8 mouse cellular contexts compared by ENCODE assay signal in genomic region chr3:84731403-84732015, GRCm38 (mm10).
DNase-seq lines count a peak whose midpoint lies in the region; ATAC-seq lines count a peak whose summit lies in the region.

No protein-coding gene starts in this region.

- H3K9ac ChIP-seq in heart, embryonic 15.5 days = 0 out of 2 replicates have a peak overlapping the region, but pooled peaks have one; percentile 34
- H3K9ac ChIP-seq in hindbrain, embryonic 11.5 days (ENCODE audit: low read depth, low read length) = peak overlapping the region; percentile 52; the same call in 1 of the 2 replicates
- no peak overlapping the region for H3K9ac ChIP-seq in midbrain, embryonic 13.5 days (replicated peaks)

- 22% methylated on average over 9 of the region's 9 CpGs for WGBS in heart, embryonic 15.5 days
- 12% methylated on average over 9 of the region's 9 CpGs for WGBS in hindbrain, embryonic 11.5 days
- WGBS in midbrain, embryonic 13.5 days = 11% methylated on average over 9 of the region's 9 CpGs

- H3K4me2 ChIP-seq in heart, embryonic 15.5 days = peak overlapping the region; percentile 62
- peak overlapping the region; percentile 44; the same call in 1 of the 2 replicates for H3K4me2 ChIP-seq in hindbrain, embryonic 11.5 days (replicated peaks; ENCODE audit: low read depth, low read length)
- H3K4me2 ChIP-seq in midbrain, embryonic 13.5 days (replicated peaks) = peak overlapping the region; percentile 52

- H3K36me3 ChIP-seq in heart, embryonic 15.5 days = no peaks in the 10 kb centered on the region
- no peaks in the 10 kb centered on the region for H3K36me3 ChIP-seq in hindbrain, embryonic 11.5 days (ENCODE audit: control insufficient read depth, insufficient read depth, low read length)
- no peaks in the 10 kb centered on the region for H3K36me3 ChIP-seq in midbrain, embryonic 13.5 days

- H3K4me3 ChIP-seq in heart, embryonic 15.5 days = peak overlapping the region; percentile 36
- H3K4me3 ChIP-seq in hindbrain, embryonic 11.5 days (ENCODE audit: low read depth, low read length) = peak overlapping the region; percentile 22; the same call in 1 of the 2 replicates
- peak overlapping the region; percentile 23 for H3K4me3 ChIP-seq in midbrain, embryonic 13.5 days (replicated peaks)

- H3K27me3 ChIP-seq in heart, embryonic 15.5 days = no peaks in the 10 kb centered on the region
- H3K27me3 ChIP-seq in hindbrain, embryonic 11.5 days (ENCODE audit: control insufficient read depth, insufficient read depth, low read length) = 0 out of 2 replicates have a peak, but pooled peaks cover 4% of the 10 kb centered on the region
- H3K27me3 ChIP-seq in midbrain, embryonic 13.5 days = peaks cover 66% of the 10 kb centered on the region

- no peak for DNase-seq in heart, adult 8-10 months (ENCODE audit: low spot score)
- DNase-seq in brain, adult 2 months (ENCODE audit: low read depth, low spot score) = peak; percentile 31
- DNase-seq in hindbrain, embryonic 11.5 days (ENCODE audit: low spot score) = no peak
- DNase-seq in gastrocnemius, postnatal 10 days = no peak

- no peak for ATAC-seq in heart, embryonic 15.5 days (replicated peaks; ENCODE audit: insufficient number of reproducible peaks, insufficient read depth, low FRiP score, low read depth)
- 0 out of 2 replicates have a peak, but pooled peaks have one; percentile 15 for ATAC-seq in hindbrain, embryonic 11.5 days (ENCODE audit: low FRiP score)
- ATAC-seq in midbrain, embryonic 13.5 days = peak; percentile 18; the same call in 1 of the 2 replicates
- ATAC-seq in erythroid progenitor cell, adult 5-6 weeks (replicated peaks; ENCODE audit: low FRiP score, poor library complexity, severe bottlenecking) = no peak
- ATAC-seq in megakaryocyte-erythroid progenitor cell, adult 5-6 weeks (replicated peaks; ENCODE audit: low FRiP score, low TSS enrichment, poor library complexity, severe bottlenecking) = no peak

- H3K9me3 ChIP-seq in heart, embryonic 15.5 days (replicated peaks) = no peaks in the 10 kb centered on the region
- no peaks in the 10 kb centered on the region for H3K9me3 ChIP-seq in hindbrain, embryonic 11.5 days (ENCODE audit: control insufficient read depth, low read length)
- H3K9me3 ChIP-seq in midbrain, embryonic 13.5 days = no peaks in the 10 kb centered on the region

- no peak overlapping the region for H3K27ac ChIP-seq in heart, embryonic 15.5 days
- 0 out of 2 replicates have a peak overlapping the region, but pooled peaks have one; percentile 34 for H3K27ac ChIP-seq in hindbrain, embryonic 11.5 days (ENCODE audit: low read depth, low read length)
- peak overlapping the region; percentile 82 for H3K27ac ChIP-seq in midbrain, embryonic 13.5 days

- H3K4me1 ChIP-seq in heart, embryonic 15.5 days (replicated peaks) = peaks cover 14% of the 10 kb centered on the region
- peaks cover 4% of the 10 kb centered on the region; the same call in 1 of the 2 replicates for H3K4me1 ChIP-seq in hindbrain, embryonic 11.5 days (replicated peaks; ENCODE audit: control insufficient read depth, insufficient read depth, low read length)
- H3K4me1 ChIP-seq in midbrain, embryonic 13.5 days (replicated peaks) = peaks cover 43% of the 10 kb centered on the region

Comparison
In these comparisons a context has a peak if more than half of its experiments do, and no peak if none do; other contexts are left out.
1. ATAC-seq: peak in hindbrain, embryonic 11.5 days (single experiment) and midbrain, embryonic 13.5 days (single experiment); none in heart, embryonic 15.5 days (single experiment), erythroid progenitor cell, adult 5-6 weeks (single experiment) and megakaryocyte-erythroid progenitor cell, adult 5-6 weeks (single experiment).
2. Peak in every context shown above with its lines, with median percentiles within 50 percentile points of each other: H3K4me2 ChIP-seq and H3K4me3 ChIP-seq.